Mouse (Mus musculus) heart, embryonic 13.5 days (tissue): ENCODE measurements around the gene Arhgap15. TPM values are rescaled to one million over a fixed set of nuclear protein-coding genes. Genes with fewer than 3 reads are reported as not detected.

ENCODE experiments used
- ATAC-seq: fragments of 200-750 bp; cut with Nextera tagmentation; 2 replicates; pipeline ENCODE4 v1.8.0; 2017; ENCODE audit warnings: moderate TSS enrichment; ENCODE audit not compliant: insufficient number of reproducible peaks, low FRiP score, low TSS enrichment; ENCODE audit errors: extremely low read depth
- H3K27ac ChIP-seq: fragments of 300-500 bp; sonication (generic); replicated peaks from 2 replicates; pipeline ENCODE4 v1.5.1; 2015; ENCODE audit warnings: moderate library complexity, mild to moderate bottlenecking, inconsistent platforms
- H3K27me3 ChIP-seq: fragments of 300-500 bp; sonication (generic); replicated peaks from 2 replicates; pipeline ENCODE4 v1.6.1; 2015; ENCODE audit warnings: mild to moderate bottlenecking, inconsistent platforms
- H3K36me3 ChIP-seq: fragments of 300-500 bp; sonication (generic); 2 replicates; pipeline ENCODE4 v1.6.1; 2015; ENCODE audit warnings: mild to moderate bottlenecking, inconsistent platforms
- H3K4me1 ChIP-seq: fragments of 300-500 bp; sonication (generic); 2 replicates; pipeline ENCODE4 v1.6.1; 2015; ENCODE audit warnings: inconsistent platforms
- H3K4me2 ChIP-seq: fragments of 300-500 bp; sonication (generic); 2 replicates; pipeline ENCODE4 v1.6.1; 2015; ENCODE audit warnings: inconsistent platforms, mild to moderate bottlenecking, moderate library complexity
- H3K4me3 ChIP-seq: fragments of 300-500 bp; sonication (generic); 2 replicates; pipeline ENCODE4 v1.5.1; 2015; ENCODE audit warnings: moderate library complexity, mild to moderate bottlenecking, inconsistent platforms
- H3K9ac ChIP-seq: fragments of 300-500 bp; sonication (generic); 2 replicates; pipeline ENCODE4 v1.6.1; 2015; ENCODE audit warnings: inconsistent platforms, mild to moderate bottlenecking, moderate library complexity
- H3K9me3 ChIP-seq: fragments of 300-500 bp; sonication (generic); 2 replicates; pipeline ENCODE4 v1.6.1; 2016; ENCODE audit warnings: inconsistent platforms
- WGBS: fragments of 180-500 bp; shearing (Covaris S2); methylation state at CpG from one replicate; pipeline ENCODE4 v1.1.7; 2015; ENCODE audit warnings: mixed read lengths; 5-methylcytosine and 5-hydroxymethylcytosine counted together
- polyA plus RNA-seq: library from polyadenylated mRNA; unstranded; fragments of >200 nt; fragmentation: Nextera tagmentation; extraction: Ambion mirVana; gene quantifications from 2 replicates; pipeline ENCODE4 v1.2.1, GENCODE M21; 2015

Gene Arhgap15
- polyA plus RNA-seq, 1 experiment from 2014 or later, result 0.87 TPM

DNA sequence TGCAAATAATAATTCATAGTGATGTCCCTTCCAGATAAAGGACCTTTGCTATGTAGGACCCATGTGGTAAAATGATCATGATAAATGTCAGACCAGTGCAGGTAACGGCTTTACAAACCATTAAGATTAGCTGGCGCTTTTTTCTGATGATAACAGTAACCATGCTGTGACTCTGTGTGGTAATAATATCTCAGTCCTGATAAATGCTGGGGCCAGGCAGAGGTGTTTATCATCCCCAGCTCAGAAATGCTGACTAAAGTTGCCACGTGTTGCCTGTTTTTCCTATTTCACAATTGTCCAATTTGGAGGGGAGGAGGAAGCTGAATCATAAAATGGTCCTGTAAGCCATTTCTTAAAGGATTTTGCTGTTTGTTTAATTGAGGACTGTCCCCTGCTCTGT, 564.9 kb downstream of the Arhgap15 start:
- Histone ChIP-seq H3K4me1 (peaks cover 5% of the 10 kb centered on the region; the same call in 1 of the 2 replicates), H3K4me2 (no peak overlapping the region), H3K9ac (no peak overlapping the region), H3K4me3 (no peak overlapping the region), H3K36me3 (no peaks in the 10 kb centered on the region), H3K27me3 (no peaks in the 10 kb centered on the region), H3K9me3 (no peaks in the 10 kb centered on the region), H3K27ac (no peak overlapping the region)
- ATAC-seq, result no peak
- 15% methylated on average over 3 of the region's 3 CpGs for WGBS

DNA sequence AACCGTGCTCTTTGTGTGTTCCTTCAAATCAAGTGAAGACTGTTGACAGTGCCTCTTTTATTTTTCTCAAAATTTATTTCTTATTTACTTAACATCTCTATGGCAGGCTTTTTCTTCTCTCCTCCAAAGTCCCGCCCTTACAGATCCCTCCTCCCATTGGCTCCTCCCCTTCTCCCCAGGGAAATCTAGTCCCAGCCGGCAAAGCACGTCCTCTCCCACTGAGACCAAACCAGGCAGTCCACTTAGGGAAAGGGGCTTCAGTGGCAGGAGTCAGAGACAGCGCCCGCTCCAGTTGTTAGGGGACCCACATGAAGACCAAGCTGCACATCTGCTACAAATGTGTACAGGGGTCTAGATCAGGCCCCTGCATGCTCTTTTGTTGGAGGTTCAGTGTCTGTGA, 569.8 kb downstream of the Arhgap15 start:
- ATAC-seq, result no peak
- H3K4me1 ChIP-seq, result peaks cover 4% of the 10 kb centered on the region; the same call in 1 of the 2 replicates
- no peaks in the 10 kb centered on the region for H3K36me3 ChIP-seq
- no peaks in the 10 kb centered on the region for H3K27me3 ChIP-seq
- no peaks in the 10 kb centered on the region for H3K9me3 ChIP-seq
- H3K9ac ChIP-seq, result no peak overlapping the region
- 73% methylated on average over 6 of the region's 6 CpGs for WGBS
- H3K4me3 ChIP-seq, result no peak overlapping the region
- H3K4me2 ChIP-seq, result no peak overlapping the region
- H3K27ac ChIP-seq, result no peak overlapping the region

DNA sequence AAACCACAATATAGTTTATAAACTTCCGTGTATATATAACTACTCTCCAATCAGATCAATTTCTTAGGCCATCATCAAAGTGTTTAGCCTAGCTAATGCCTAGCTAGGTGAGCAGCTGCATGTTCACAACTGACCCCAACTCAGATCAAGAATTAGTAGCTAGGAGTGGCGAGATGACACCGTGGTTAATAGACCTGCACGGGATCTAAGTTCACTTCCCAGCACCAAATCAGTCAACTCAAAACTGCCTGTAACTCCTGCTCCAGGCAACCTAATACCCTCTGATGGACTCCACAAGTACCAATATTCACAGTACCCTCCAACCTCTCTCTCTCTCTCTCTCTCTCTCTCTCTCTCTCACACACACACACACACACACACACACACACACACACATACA, 570.9 kb downstream of the Arhgap15 start:
- no peak overlapping the region for H3K27ac ChIP-seq
- no peak overlapping the region for H3K4me3 ChIP-seq
- no peak for ATAC-seq
- no peaks in the 10 kb centered on the region for H3K36me3 ChIP-seq
- WGBS, result 87% methylated on average over 4 of the region's 4 CpGs
- no peaks in the 10 kb centered on the region for H3K4me1 ChIP-seq
- H3K9me3 ChIP-seq, result no peaks in the 10 kb centered on the region
- H3K9ac ChIP-seq, result no peak overlapping the region
- no peak overlapping the region for H3K4me2 ChIP-seq
- H3K27me3 ChIP-seq, result no peaks in the 10 kb centered on the region

DNA sequence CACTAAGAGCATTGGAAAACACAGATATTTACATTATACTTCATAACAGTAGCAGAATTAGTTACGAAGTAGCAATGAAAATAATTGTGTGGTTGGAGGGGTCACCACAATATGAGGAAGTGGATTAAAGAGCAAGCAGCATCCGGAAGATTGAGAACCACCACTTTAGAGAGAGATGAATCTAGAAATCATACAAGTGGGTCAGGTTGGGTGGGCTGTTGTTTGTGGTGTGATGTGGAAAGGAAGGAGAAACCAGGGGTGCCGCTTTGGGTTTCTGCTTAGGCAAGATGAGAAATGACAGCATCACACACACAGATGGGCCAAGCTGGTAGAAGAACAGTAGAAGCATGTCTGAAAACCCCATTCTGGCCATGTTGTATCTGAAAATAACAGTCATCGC, 575.2 kb downstream of the Arhgap15 start:
- no peak for ATAC-seq
- H3K9ac ChIP-seq, result no peak overlapping the region
- H3K4me3 ChIP-seq, result no peak overlapping the region
- no peaks in the 10 kb centered on the region for H3K4me1 ChIP-seq
- WGBS, result 82% methylated on average over 4 of the region's 4 CpGs
- H3K9me3 ChIP-seq, result no peaks in the 10 kb centered on the region
- H3K27me3 ChIP-seq, result no peaks in the 10 kb centered on the region
- no peaks in the 10 kb centered on the region for H3K36me3 ChIP-seq
- no peak overlapping the region for H3K27ac ChIP-seq
- no peak overlapping the region for H3K4me2 ChIP-seq

DNA sequence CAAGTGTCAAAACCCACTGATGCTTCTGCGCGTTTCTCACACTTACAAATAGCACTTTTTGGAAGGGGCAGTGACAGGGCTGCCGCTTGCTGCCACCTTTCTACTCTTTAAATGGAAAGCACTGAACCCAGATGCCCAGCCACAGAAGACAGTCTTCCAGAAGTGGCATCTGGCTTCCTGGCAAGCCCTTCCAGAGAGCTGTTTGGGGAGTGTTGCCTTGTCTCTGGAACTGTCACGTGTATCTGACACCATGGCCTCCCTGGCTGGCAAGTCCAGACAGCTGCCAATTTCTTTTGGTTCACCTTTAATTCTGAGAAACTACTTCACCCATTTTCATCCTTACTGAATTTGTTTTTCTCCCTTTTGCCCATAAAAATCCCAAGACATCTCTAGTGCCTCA, 584.7 kb downstream of the Arhgap15 start:
- Histone ChIP-seq H3K27ac (no peak overlapping the region), H3K4me3 (no peak overlapping the region), H3K4me2 (no peak overlapping the region), H3K9ac (no peak overlapping the region), H3K27me3 (no peaks in the 10 kb centered on the region), H3K4me1 (no peaks in the 10 kb centered on the region; the same call in 1 of the 2 replicates), H3K36me3 (no peaks in the 10 kb centered on the region), H3K9me3 (no peaks in the 10 kb centered on the region)
- ATAC-seq, result no peak
- WGBS, result 73% methylated on average over 4 of the region's 4 CpGs

DNA sequence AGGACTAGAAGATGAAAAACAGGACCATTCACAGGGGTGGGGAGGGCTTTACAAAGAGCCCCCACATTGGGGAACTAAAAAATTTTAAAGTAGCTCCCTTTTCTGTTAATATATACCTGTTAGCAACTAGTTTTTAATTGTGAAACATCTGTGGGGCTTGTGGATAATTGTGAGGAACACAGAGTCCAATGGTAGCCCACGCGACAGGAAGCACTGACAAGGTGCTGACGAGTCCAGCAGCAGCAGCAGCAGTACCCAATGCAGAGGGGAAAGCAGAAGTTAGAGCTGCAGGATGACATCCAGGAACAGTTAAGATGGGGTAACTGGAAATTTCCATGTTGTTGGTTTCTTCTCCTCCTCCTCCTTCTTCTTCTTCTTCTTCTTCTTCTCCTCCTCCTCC, 585.4 kb downstream of the Arhgap15 start:
- WGBS, result 28% methylated on average over 3 of the region's 3 CpGs
- Histone ChIP-seq H3K9ac (no peak overlapping the region), H3K36me3 (no peaks in the 10 kb centered on the region), H3K27me3 (no peaks in the 10 kb centered on the region), H3K27ac (no peak overlapping the region), H3K4me3 (no peak overlapping the region), H3K4me2 (no peak overlapping the region), H3K4me1 (no peaks in the 10 kb centered on the region; the same call in 1 of the 2 replicates), H3K9me3 (no peaks in the 10 kb centered on the region)
- no peak for ATAC-seq

DNA sequence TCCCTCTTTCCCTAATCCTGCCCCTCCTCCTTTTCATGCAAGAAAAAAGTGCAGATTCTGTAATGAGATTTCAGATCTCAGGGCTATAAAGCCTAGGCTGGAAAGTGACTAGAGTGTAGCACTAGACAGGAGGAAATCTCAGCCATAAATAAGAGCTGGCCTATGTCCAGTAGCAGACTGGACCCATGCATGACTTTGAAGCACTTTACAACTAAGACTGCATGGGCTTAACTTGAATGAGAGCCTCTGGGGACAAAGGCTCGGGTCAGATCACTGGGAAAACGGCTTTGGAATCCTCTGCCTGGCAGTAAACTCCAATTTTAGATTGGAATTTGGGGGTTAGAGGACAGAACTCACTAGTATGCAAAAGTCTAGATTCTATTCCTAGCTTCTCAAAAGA, 585.9 kb downstream of the Arhgap15 start:
- 32% methylated on average over 2 of the region's 2 CpGs for WGBS
- no peak for ATAC-seq
- Histone ChIP-seq H3K27ac (no peak overlapping the region), H3K4me1 (no peaks in the 10 kb centered on the region; the same call in 1 of the 2 replicates), H3K4me2 (no peak overlapping the region), H3K4me3 (no peak overlapping the region), H3K9ac (no peak overlapping the region), H3K36me3 (no peaks in the 10 kb centered on the region), H3K27me3 (no peaks in the 10 kb centered on the region), H3K9me3 (no peaks in the 10 kb centered on the region)

DNA sequence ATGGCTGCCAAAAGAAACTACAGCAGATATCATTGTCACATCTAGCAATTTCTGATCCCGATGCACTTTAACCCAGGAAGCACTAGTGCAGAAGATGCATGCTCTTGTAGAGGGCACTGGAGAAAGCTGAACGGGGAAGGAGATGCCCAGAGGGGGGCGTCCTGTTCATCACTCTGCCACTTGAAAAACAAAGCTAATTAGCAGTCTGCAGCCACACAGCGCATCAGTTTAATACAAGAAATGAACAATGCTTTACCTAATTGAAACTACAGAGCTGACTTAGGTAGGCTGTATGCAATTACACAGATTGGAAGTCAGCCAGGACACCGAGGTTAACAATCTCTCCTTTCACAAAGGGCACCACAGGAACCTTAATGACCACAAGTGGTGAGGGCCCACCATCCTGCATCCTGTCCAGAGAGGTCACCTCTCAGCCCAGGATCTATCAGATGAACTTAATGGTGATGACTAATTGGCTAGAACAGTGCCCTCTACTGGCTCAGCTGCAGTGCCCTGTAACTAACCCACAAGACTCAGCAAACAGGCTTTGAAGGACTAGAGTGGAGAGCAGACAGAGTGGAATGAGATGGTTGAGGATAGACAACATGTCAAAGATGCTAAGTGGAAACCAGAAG, 588.2 kb downstream of the Arhgap15 start:
- WGBS, result 75% methylated on average over 5 of the region's 5 CpGs
- Histone ChIP-seq H3K36me3 (no peaks in the 10 kb centered on the region), H3K27me3 (no peaks in the 10 kb centered on the region), H3K4me1 (no peaks in the 10 kb centered on the region; the same call in 1 of the 2 replicates), H3K27ac (no peak overlapping the region), H3K9ac (no peak overlapping the region), H3K4me3 (no peak overlapping the region), H3K4me2 (no peak overlapping the region), H3K9me3 (no peaks in the 10 kb centered on the region)
- no peak for ATAC-seq

DNA sequence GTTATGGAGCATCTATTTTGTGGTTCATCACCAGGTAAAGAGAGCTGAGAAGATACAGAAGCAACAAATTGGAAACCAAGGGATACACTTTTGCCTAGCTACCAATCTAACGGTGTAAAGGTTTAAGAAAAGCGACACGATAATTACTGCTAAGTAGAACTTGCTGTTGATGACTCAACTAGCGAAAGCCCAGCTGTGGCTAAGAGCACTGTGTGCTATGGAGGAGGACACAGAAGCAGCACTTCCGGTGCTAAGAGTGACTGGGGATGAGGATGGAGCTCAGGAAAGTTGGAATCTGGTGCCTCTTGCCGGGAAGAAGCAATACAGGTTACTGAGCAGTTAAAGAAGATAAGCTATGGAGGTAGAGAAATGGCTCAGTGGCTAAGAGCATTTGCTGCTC, 589.8 kb downstream of the Arhgap15 start:
- ATAC-seq, result no peak
- Histone ChIP-seq H3K9ac (no peak overlapping the region), H3K27ac (no peak overlapping the region), H3K27me3 (no peaks in the 10 kb centered on the region), H3K36me3 (no peaks in the 10 kb centered on the region), H3K4me2 (no peak overlapping the region), H3K9me3 (no peaks in the 10 kb centered on the region), H3K4me3 (no peak overlapping the region), H3K4me1 (no peaks in the 10 kb centered on the region; the same call in 1 of the 2 replicates)
- WGBS, result 82% methylated on average over 6 of the region's 6 CpGs

DNA sequence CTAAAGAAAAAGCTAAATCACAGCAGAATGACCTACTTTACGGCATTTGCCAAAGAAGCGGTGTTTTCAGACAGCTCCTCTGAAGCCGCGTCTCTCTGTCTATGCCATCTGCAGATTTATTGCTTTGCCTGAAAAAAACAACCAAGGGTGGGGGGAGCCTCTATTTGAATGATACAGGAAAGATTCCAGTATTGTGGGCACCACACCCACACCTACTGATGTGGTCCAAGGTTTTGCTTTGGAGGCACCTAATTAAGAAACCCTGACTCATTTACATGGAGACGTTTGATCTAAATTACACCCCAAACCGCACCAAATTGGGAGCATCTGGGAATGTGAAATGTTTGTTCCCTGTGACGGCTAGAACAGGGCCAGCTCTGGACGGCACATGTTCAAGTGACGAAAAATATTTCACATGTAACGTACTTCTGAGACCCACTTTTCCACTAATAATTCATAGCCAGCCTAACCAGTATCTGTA, 592.5 kb downstream of the Arhgap15 start:
- H3K4me3 ChIP-seq, result no peak overlapping the region
- H3K36me3 ChIP-seq, result no peaks in the 10 kb centered on the region
- no peak overlapping the region for H3K9ac ChIP-seq
- no peaks in the 10 kb centered on the region for H3K9me3 ChIP-seq
- no peak overlapping the region for H3K4me2 ChIP-seq
- no peak for ATAC-seq
- 83% methylated on average over 10 of the region's 10 CpGs for WGBS
- no peaks in the 10 kb centered on the region for H3K4me1 ChIP-seq
- no peaks in the 10 kb centered on the region for H3K27me3 ChIP-seq
- no peak overlapping the region for H3K27ac ChIP-seq

DNA sequence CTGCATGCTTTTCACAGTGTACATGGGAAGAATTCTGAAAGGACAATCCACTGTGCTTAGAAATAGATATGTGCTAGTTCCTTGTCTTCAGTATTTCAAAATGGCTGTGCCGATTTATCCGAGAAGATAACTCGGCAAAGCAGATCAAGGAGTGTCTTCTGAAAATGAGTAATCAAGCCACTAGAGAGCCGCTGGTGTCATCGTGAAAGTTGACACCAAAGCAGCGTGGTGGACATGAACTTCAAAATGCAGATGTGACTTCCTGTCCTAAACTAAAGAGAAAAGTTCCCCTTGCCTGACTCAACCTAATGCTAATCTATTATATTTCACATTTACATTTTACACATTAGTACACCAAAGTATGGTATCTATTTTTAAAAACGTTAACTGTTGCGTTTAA, 596.2 kb downstream of the Arhgap15 start:
- Histone ChIP-seq H3K9me3 (no peaks in the 10 kb centered on the region), H3K27ac (no peak overlapping the region), H3K27me3 (no peaks in the 10 kb centered on the region), H3K36me3 (no peaks in the 10 kb centered on the region), H3K4me2 (no peak overlapping the region), H3K4me3 (no peak overlapping the region), H3K4me1 (no peaks in the 10 kb centered on the region), H3K9ac (no peak overlapping the region)
- ATAC-seq, result no peak
- 88% methylated on average over 8 of the region's 8 CpGs for WGBS

DNA sequence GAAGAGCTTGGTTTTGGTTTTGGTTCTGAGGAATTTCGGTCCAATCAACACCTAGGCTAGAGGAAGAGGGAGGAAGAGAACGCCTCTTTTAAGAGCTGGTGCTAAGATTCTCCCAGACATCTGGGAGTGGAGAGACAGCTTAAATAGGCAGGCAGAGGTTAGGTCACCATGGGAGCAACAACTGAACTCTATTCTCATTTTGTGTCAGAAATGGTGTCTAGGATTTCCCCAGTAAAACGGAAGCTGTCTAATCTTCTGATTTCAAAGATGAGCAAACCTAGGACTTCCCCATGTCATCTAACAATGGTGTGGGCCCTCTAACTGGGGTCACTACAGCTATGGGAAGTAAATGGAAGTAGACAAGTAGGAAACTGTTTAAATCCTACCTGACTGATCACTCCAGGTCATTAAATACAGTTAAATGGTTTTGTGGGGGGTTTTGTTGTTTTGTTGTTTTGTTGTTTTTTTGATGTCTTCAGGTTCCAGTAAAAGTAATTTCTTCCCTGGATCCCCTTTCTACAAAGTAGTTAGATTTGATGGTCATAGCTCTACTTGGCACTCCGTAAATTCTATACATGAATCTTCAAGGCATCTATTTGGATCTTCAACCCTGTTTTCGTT, 596.8 kb downstream of the Arhgap15 start:
- 79% methylated on average over 5 of the region's 5 CpGs for WGBS
- no peaks in the 10 kb centered on the region for H3K9me3 ChIP-seq
- H3K9ac ChIP-seq, result no peak overlapping the region
- H3K4me3 ChIP-seq, result no peak overlapping the region
- no peak overlapping the region for H3K4me2 ChIP-seq
- no peak overlapping the region for H3K27ac ChIP-seq
- H3K4me1 ChIP-seq, result no peaks in the 10 kb centered on the region
- no peaks in the 10 kb centered on the region for H3K36me3 ChIP-seq
- ATAC-seq, result no peak
- no peaks in the 10 kb centered on the region for H3K27me3 ChIP-seq
